Mouse (Mus musculus) hindbrain, embryonic 11.5 days (tissue): ENCODE data around the gene Pkd1l2. TPM values are rescaled to one million over a fixed set of nuclear protein-coding genes. Genes with fewer than 3 reads are reported as not detected.

Experiments
- ATAC-seq: fragments of 200-750 bp; cut with Nextera tagmentation; 2 replicates; pipeline ENCODE4 v1.8.0; 2017; ENCODE audit warnings: mild to moderate bottlenecking, moderate TSS enrichment, moderate library complexity; ENCODE audit not compliant: low FRiP score
- DNase-seq: peaks from one replicate; pipeline ENCODE4 v3.0.0-alpha.2; 2015; ENCODE audit warnings: low spot score
- H3K27ac ChIP-seq: fragments of 300-500 bp; sonication (generic); 2 replicates; pipeline ENCODE4 v1.5.1; 2014; ENCODE audit warnings: mild to moderate bottlenecking, low read depth, low read length
- H3K27me3 ChIP-seq: fragments of 300-500 bp; sonication (generic); 2 replicates; pipeline ENCODE4 v1.6.1; 2014; ENCODE audit warnings: mild to moderate bottlenecking, low read length, moderate library complexity, mixed read lengths; ENCODE audit not compliant: control insufficient read depth, insufficient read depth
- H3K36me3 ChIP-seq: fragments of 300-500 bp; sonication (generic); 2 replicates; pipeline ENCODE4 v1.6.1; 2014; ENCODE audit warnings: mild to moderate bottlenecking, low read length, moderate library complexity, mixed read lengths; ENCODE audit not compliant: control insufficient read depth, insufficient read depth
- H3K4me1 ChIP-seq: fragments of 300-500 bp; sonication (generic); replicated peaks from 2 replicates; pipeline ENCODE4 v1.6.1; 2014; ENCODE audit warnings: low read length, mixed read lengths; ENCODE audit not compliant: control insufficient read depth, insufficient read depth
- H3K4me2 ChIP-seq: fragments of 300-500 bp; sonication (generic); replicated peaks from 2 replicates; pipeline ENCODE4 v1.6.1; 2014; ENCODE audit warnings: mild to moderate bottlenecking, low read depth, low read length
- H3K4me3 ChIP-seq: fragments of 300-500 bp; sonication (generic); 2 replicates; pipeline ENCODE4 v1.5.1; 2014; ENCODE audit warnings: low read depth, low read length
- H3K9ac ChIP-seq: fragments of 300-500 bp; sonication (generic); 2 replicates; pipeline ENCODE4 v1.6.1; 2014; ENCODE audit warnings: low read depth, low read length
- H3K9me3 ChIP-seq: fragments of 300-500 bp; sonication (generic); 2 replicates; pipeline ENCODE4 v1.6.1; 2016; ENCODE audit warnings: low read length; ENCODE audit not compliant: control insufficient read depth
- whole genome bisulfite sequencing: fragments of 180-500 bp; shearing (Covaris S2); extraction: QIAGEN DNeasy Blood & Tissue Kit; methylation state at CpG from one replicate; pipeline ENCODE4 v1.1.7; 2014; 5-methylcytosine and 5-hydroxymethylcytosine counted together
- polyA plus RNA-seq: library from polyadenylated mRNA; unstranded; fragments of >200 nt; fragmentation: Nextera tagmentation; extraction: Ambion mirVana; gene quantifications from 2 replicates; pipeline ENCODE4 v1.2.1, GENCODE M21; 2014

Gene Pkd1l2
- polyA plus RNA-seq, 1 experiment from 2014 or later = not detected

DNA sequence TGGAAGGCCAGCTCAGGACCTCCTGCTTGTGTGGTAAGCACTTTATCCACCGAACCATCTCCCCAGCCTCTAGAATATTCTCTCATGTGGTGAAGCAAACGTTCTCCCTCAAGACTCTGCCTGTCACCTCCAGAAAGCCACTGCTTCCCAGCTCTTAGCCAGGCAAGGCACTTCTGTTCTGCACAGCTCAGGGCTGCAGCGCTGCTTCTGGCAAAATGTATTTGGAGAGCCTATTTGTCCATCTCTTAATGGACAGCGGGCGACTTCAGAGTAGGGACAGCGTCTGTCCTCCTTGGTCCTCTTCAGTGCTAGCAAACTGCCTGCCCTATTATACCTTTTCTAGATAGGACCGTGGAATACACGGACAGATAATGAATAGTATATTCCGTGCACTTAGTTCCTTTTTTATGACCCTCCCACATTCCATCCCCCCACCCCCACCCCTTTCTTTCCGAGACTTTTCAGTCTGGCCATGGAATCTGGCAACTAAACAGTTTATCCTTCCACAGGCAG is 14.9 kb upstream of the Pkd1l2 start:
- no peaks in the 10 kb centered on the region for H3K9me3 ChIP-seq
- WGBS = 79% methylated on average over 10 of the region's 10 CpGs
- H3K9ac ChIP-seq = no peak overlapping the region
- H3K36me3 ChIP-seq = no peaks in the 10 kb centered on the region
- H3K4me1 ChIP-seq = no peaks in the 10 kb centered on the region; the same call in 1 of the 2 replicates
- H3K4me3 ChIP-seq = no peak overlapping the region
- H3K27ac ChIP-seq = no peak overlapping the region
- H3K4me2 ChIP-seq = no peak overlapping the region
- DNase-seq (no peak), ATAC-seq (no peak)
- H3K27me3 ChIP-seq = no peaks in the 10 kb centered on the region

DNA sequence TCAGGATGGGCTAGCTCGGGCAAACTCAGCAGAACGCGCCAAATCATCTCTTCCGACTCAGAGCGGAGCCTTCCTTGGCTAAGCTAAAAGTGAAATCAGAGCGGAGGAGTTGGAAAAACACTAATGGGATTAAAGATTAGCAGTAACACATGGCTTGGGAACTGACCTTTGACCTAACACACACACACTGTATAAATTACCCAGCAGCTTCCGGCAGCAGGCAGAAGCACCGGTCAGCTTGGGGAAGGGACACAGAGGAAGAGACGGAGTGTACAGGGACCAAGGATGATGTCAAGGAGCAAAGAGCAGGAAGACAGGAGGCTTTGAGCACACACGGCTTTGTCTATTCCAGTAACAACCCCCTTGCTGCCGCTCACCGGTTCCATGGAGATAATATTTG is 13.4 kb upstream of the Pkd1l2 start, which contains the start of gene Bco1:
Gene Bco1 (plus strand): TSS at position 208 of the 400 bp plus-strand sequence.
- DNase-seq (no peak), ATAC-seq (no peak)
- no peaks in the 10 kb centered on the region for H3K9me3 ChIP-seq
- no peak within 1 kb of the TSS for H3K4me2 ChIP-seq
- H3K36me3 ChIP-seq = no peaks in the 10 kb centered on the region
- H3K4me3 ChIP-seq = no peak within 1 kb of the TSS
- WGBS = 70% methylated on average over 12 of the region's 12 CpGs
- H3K4me1 ChIP-seq = no peaks in the 10 kb centered on the region; the same call in 1 of the 2 replicates
- H3K27ac ChIP-seq = no peak within 1 kb of the TSS
- no peak within 1 kb of the TSS for H3K9ac ChIP-seq
- no peaks in the 10 kb centered on the region for H3K27me3 ChIP-seq

DNA sequence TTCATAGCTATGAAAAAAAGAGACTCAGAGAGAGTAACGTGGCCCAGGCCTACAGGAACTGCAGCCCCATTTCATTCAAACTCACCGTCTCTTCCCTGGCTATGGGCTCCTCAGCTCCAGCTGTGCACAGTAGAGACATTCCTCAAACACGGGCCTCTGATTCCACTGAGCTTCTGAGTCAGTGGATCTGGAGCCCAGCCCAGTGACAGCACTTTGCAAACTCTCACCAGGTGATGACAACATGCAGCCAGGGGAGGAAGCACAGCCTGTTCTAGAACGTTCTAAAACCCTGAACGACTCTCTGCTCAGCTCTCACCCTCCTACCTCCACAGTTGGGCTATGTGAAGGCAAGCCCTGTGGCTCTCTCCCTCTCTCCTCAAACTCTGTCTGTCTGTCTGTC is 11.8 kb upstream of the Pkd1l2 start:
- Histone ChIP-seq H3K9me3 (no peaks in the 10 kb centered on the region), H3K27ac (no peak overlapping the region), H3K9ac (no peak overlapping the region), H3K36me3 (no peaks in the 10 kb centered on the region), H3K27me3 (no peaks in the 10 kb centered on the region), H3K4me1 (no peaks in the 10 kb centered on the region; the same call in 1 of the 2 replicates), H3K4me2 (no peak overlapping the region), H3K4me3 (no peak overlapping the region)
- WGBS = 66% methylated on average over 5 of the region's 5 CpGs
- DNase-seq (no peak), ATAC-seq (no peak)

DNA sequence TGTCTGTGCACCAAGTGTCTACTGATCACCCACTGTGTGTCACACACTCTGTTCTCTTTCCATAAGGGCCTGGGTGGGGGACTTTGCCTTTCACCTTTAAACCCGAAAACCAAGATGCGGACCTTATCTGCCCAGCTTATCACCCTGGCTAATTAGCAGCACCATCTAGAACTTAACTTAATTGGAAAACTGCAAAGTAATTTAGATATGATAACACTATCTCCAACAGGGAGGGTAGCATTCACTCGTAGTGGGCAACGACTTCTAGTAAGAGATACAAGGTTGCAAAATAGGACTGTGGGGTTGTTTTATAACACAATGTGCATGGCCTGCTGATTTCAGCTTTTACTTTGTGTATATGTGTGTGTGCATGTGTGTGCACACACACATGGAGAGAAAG is 7.6 kb upstream of the Pkd1l2 start:
- H3K4me1 ChIP-seq = no peaks in the 10 kb centered on the region
- no peak overlapping the region for H3K4me2 ChIP-seq
- H3K9me3 ChIP-seq = no peaks in the 10 kb centered on the region
- no peaks in the 10 kb centered on the region for H3K36me3 ChIP-seq
- H3K4me3 ChIP-seq = no peak overlapping the region
- ATAC-seq (no peak), DNase-seq (no peak)
- H3K9ac ChIP-seq = no peak overlapping the region
- no peaks in the 10 kb centered on the region for H3K27me3 ChIP-seq
- WGBS = 92% methylated on average over 4 of the region's 4 CpGs
- no peak overlapping the region for H3K27ac ChIP-seq

DNA sequence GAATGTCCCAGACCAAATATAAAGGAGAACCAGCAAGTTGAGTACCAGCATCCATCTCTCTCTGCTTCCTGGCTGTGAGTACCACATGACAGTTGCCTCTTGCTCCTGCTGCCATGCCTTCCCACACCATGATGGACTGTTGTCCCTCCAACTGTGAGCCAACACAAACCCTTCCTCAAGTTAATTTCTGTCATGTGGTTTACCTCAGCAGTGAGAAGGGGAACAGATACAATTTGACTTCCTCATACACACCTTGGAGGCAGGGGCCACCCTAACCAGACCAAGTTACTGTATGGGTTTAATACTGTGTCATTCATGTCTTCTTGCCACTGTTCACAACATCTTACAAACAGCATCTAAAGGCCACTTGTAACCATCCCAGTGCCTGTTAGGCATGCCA is 4.8 kb upstream of the Pkd1l2 start:
- Histone ChIP-seq H3K4me1 (no peaks in the 10 kb centered on the region), H3K36me3 (no peaks in the 10 kb centered on the region), H3K4me3 (no peak overlapping the region), H3K27me3 (no peaks in the 10 kb centered on the region), H3K4me2 (no peak overlapping the region), H3K9me3 (no peaks in the 10 kb centered on the region), H3K27ac (no peak overlapping the region), H3K9ac (no peak overlapping the region)
- ATAC-seq (no peak), DNase-seq (no peak)

- H3K4me1 ChIP-seq = no peaks in the 10 kb centered on the region
- H3K9ac ChIP-seq = no peak overlapping the region
- H3K9me3 ChIP-seq = no peaks in the 10 kb centered on the region
- no peaks in the 10 kb centered on the region for H3K36me3 ChIP-seq
- H3K27me3 ChIP-seq = no peaks in the 10 kb centered on the region
- ATAC-seq (no peak), DNase-seq (no peak)
- H3K4me2 ChIP-seq = no peak overlapping the region
- 66% methylated on average over 8 of the region's 8 CpGs for WGBS
- no peak overlapping the region for H3K4me3 ChIP-seq
- no peak overlapping the region for H3K27ac ChIP-seq
These were observed 3.3 kb upstream of the Pkd1l2 start for GRCm38 (mm10) chr8:117085521-117085920.

GRCm38 (mm10) chr8:117082947-117083559 is 804 bp upstream of the Pkd1l2 start:
- Histone ChIP-seq H3K36me3 (no peaks in the 10 kb centered on the region), H3K4me2 (no peak overlapping the region), H3K9ac (no peak overlapping the region), H3K4me3 (no peak overlapping the region), H3K27ac (no peak overlapping the region), H3K9me3 (no peaks in the 10 kb centered on the region), H3K4me1 (no peaks in the 10 kb centered on the region), H3K27me3 (no peaks in the 10 kb centered on the region)
- DNase-seq (no peak), ATAC-seq (no peak)
- 86% methylated on average over 9 of the region's 9 CpGs for WGBS

GRCm38 (mm10) chr8:117079652-117080051 is 2.6 kb downstream of the Pkd1l2 start:
- H3K9ac ChIP-seq = no peak overlapping the region
- DNase-seq (no peak), ATAC-seq (no peak)
- H3K9me3 ChIP-seq = no peaks in the 10 kb centered on the region
- 91% methylated on average over 14 of the region's 14 CpGs for WGBS
- H3K4me2 ChIP-seq = no peak overlapping the region
- no peak overlapping the region for H3K4me3 ChIP-seq
- no peaks in the 10 kb centered on the region for H3K27me3 ChIP-seq
- H3K4me1 ChIP-seq = no peaks in the 10 kb centered on the region
- H3K27ac ChIP-seq = no peak overlapping the region
- H3K36me3 ChIP-seq = no peaks in the 10 kb centered on the region

DNA sequence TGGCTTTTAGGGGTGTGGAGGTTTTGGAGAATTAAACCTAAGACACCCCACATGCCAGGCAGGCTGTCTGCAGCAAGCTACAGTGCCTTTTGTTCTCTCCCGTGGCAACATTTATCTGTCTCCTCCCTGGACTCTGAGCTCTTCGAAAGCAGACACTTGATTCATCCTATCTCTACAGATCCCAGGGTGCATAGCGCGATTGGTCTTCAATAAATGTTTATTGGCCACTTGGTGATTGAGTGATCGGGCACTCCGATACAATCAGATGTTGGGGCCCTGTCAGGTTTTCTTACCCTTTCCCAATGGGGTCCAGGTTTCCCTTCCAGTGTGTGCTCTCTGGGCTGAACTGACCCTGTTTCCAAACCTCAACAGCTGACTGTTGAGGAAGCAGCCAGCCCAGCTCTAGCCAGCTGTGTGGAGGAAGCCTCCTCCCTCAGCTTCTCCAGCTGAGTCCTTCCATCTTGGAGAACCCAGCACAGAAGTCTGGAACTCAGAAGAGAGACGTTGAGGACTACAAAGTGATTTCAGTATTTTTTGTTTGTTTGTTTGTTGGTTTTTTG is 3.8 kb downstream of the Pkd1l2 start:
- no peaks in the 10 kb centered on the region for H3K4me1 ChIP-seq
- 87% methylated on average over 7 of the region's 7 CpGs for WGBS
- no peak overlapping the region for H3K9ac ChIP-seq
- H3K36me3 ChIP-seq = no peaks in the 10 kb centered on the region
- H3K4me2 ChIP-seq = no peak overlapping the region
- DNase-seq (no peak), ATAC-seq (no peak)
- no peaks in the 10 kb centered on the region for H3K9me3 ChIP-seq
- no peak overlapping the region for H3K4me3 ChIP-seq
- H3K27me3 ChIP-seq = no peaks in the 10 kb centered on the region
- no peak overlapping the region for H3K27ac ChIP-seq
